Mouse (Mus musculus): ENCODE data around the gene Tsen2. TPM values are rescaled to one million over a fixed set of nuclear protein-coding genes. Genes with fewer than 3 reads are reported as not detected.

Tsen2 gene
- total RNA-seq (2015) (12.9 and 15.2 TPM in 2 replicates), total RNA-seq (2017) (12.3 and 25.9 TPM in 2 replicates)

DNA sequence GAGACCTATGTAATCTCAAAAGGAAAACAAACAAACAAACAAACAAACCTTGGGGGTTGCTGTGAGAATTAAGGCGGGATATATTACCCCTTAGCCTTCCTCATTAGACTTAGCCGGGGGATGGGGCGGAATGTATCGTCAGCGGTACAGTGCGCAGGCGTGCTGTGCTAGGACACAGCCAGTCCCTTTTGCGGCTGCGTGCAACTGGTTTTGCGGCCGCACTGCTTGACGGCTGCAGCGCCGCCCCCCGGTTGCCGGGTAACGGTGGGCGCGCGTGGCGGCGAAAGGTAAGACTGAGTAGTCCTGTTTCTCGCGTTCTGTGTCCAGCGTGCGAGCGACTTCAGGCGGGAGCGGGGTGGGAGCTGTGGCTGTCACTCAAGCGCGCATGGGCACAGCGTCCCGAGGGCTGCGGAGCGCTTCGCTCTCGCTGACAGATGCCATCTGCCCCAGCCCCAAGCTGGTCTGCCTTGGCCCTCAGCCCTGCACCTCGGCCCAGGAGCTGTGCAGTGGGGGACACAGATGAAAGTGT is at the start of gene Tsen2:
TSS of gene Tsen2 (plus strand) at position 223 of the 529 bp plus-strand sequence.
- ATAC-seq (replicated peaks; ENCODE audit: poor library complexity) = peak; percentile 91

DNA sequence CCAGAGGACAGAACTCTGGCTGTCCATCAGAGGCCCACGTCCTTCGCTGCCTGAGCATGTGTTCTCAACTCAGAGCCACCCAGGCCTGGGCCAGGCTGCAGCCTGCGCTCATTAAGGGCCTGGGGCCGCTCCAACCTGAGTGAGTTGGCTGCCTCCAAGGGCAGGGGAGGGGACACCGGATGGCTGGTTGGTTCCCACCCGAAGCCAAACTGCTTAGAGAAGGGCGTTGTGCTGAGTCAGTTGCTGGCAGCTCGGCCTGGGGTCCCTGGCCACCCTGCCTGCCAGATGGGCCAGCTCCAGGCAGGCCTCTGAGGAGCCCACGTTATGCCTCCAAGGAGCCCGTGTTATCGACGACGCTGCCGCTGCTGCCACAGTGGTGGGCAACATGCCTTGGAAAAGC is 44.9 kb upstream of the Tsen2 start:
- ATAC-seq (replicated peaks; ENCODE audit: poor library complexity) = no peak

DNA sequence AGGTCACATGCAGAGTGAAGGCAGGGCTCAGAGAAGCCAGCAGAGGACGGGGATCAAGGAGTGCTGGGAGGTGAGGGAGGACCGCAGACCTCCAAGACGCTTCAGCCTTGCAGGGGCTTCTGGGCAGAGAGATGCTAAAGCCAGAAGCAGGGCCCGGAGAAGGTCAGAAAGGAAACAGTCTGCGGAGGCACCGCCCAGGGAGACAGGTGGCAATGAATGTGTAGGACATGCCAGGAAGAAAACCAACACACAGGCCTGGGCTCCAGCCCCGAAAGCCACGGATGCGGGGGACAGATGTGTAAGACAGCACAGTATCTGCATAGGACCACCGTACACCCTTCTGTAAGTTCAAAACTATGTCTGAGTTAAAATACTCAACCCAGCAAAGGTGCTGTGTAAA is 44.2 kb upstream of the Tsen2 start:
- no peak for ATAC-seq (replicated peaks; ENCODE audit: poor library complexity)

DNA sequence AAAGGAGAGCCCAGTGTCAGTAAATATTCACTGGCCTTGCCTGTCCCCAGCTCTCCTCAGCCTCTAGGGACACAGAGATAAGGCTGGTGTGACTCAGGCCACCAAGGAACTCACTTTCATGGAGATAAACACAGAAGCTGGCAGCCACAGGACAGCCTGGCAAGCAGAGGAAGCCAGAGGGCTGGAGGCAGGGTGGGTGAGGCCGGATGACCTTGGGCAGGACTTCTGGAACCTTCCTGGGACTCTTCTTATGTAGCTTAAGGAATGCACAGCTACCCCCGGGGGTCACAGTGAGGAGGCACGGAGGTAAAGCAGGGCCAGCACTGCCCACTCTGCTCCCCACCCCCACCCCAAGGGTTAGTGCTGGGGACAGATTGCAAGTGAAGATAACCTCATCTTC is 43.3 kb upstream of the Tsen2 start:
- peak; percentile 70 for ATAC-seq (replicated peaks; ENCODE audit: poor library complexity)

DNA sequence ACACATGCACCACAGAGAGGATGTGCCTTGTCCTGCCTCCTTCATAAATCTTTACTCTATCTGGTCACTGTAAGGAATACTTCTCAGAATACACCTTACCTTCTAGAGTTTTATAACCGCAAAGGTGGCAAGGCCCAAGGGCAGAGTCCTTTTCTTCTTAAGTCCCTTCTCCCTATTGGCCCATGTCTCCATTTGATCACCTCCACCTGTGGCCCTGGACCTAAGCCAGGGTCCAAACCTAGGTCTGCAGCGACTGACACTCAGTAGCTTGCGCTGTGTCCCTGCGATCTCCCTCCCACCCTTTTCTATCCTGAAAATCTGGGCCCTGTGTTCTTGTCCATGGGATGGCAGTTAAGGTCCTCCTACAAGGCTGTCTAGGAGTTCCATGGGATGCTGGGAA is 41.4 kb upstream of the Tsen2 start:
- ATAC-seq (replicated peaks; ENCODE audit: poor library complexity) = no peak

DNA sequence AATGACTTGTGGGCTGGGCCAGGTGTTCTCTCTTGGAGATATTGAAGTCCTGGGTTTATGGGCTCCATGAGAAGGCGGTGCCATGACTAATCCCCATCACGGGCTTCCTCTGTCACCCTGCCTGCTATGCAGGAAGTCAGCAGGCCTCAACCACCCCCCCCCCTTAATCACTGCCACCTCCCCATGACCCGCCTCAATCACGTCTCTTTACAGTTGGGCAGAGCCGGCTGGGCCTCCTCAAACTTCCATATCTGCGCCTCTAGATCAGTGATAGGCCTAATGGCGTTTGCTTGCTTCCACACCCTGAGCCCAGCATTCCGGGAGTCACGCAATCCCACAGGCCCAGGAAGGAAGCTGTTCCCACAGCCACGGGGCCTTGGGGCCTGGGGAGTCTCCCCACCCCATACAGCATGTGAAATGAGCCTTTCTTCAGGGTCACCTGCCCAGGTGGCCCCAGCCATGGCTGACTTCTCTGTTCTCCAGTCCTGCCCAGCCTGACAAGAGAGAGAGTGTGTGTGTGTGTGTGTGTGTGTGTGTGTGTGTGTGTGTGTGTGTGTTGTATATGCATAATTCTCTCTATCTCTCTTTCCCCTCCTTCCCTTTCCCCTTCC is 40.8 kb upstream of the Tsen2 start:
- no peak for ATAC-seq (replicated peaks; ENCODE audit: poor library complexity)

DNA sequence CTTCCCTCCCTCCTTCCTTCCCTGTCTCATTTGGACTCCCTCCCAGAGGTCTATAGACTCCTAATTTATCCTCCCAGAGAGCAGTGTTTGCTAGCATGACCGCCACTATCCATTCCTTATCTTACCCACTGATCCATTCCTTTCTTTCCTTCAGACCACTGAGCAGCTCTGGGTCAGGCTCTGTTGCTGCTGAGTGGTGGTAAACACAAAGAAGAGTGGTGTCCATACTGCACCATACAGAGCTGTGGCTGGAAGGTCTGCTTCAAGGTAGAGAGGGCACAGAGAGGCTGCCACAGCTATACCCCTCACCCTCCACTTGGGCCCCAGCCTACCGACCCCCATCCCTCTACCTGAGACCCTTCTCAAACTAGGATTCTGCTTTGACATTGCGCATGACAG is 40.3 kb upstream of the Tsen2 start:
- no peak for ATAC-seq (replicated peaks; ENCODE audit: poor library complexity)

DNA sequence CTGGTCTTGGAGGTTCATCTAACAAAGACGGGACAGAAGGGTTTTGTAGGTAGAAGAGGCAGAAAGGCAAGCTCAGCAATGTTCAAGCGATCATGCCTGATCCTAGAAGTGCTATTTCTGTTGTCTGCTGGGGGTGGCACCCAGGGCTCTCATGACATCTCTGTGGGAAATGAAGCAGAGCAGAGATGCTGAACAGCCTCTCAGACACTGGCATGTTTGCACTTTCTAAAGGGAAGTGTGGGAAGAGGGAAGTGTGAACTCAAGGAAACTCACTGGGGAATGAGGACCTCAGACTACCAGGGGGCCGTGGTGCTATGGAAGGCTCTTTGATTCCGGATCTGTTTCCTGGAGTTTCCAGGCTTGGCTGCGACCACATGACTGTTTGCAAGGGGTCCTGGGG is 39.5 kb upstream of the Tsen2 start:
- no peak for ATAC-seq (replicated peaks; ENCODE audit: poor library complexity)

DNA sequence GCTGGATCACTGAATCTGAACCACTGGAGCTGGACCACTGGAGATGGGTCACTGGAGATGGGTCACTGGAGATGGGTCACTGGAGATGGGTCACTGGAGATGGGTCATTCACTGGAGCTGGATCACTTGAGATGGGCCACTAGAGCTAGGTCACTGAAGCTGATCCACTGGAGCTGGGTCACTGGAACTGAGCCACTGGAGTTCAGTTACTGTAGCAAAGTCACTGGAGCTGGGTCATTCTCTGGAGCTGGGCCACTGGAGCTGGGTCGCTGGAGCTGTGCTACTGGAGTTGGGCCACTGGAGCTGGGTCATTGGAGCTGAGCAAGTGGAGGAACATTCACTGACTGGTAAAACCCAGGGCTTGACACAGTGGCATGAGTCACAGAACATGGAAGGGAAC is 38.0 kb upstream of the Tsen2 start:
- ATAC-seq (replicated peaks; ENCODE audit: poor library complexity) = no peak

DNA sequence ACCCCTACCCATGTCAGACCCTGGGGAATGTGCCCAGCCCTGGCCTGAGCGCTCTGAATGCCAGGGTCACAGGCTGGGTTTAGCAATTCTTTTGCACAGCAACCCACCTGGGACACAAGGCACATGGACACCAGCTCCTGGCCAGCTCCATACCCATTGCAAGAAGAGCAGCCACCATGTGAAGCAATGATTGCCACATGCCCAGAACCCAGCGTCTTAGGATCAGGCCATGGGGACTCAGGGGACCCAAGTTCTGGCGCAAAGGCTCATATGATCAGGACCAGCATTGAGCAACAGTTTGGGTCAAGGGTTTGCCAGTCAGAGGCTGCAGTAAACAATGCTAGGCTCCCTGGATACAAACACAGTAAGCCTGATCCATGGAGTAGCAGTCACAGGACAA is 33.0 kb upstream of the Tsen2 start:
- ATAC-seq (replicated peaks; ENCODE audit: poor library complexity) = peak; percentile 48

DNA sequence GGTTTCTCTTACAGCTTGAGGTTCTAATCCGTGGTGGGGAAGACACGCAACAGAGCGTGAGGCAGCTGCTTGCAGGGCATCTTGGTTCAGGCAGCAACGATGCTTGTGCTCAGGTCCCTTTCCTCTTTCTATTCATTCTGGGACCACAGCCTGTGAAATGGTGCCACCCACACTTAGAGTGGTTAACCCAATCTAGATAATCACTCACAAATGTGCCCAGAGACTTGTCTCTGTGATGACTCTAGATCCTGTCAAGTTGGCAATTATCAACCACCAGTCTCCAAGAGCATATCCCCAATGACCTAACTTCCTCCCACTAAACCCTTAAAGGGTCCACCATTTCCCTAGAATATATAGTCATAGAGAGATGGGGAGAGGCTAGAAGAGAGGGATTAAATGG is 31.3 kb upstream of the Tsen2 start:
- no peak for ATAC-seq (replicated peaks; ENCODE audit: poor library complexity)

DNA sequence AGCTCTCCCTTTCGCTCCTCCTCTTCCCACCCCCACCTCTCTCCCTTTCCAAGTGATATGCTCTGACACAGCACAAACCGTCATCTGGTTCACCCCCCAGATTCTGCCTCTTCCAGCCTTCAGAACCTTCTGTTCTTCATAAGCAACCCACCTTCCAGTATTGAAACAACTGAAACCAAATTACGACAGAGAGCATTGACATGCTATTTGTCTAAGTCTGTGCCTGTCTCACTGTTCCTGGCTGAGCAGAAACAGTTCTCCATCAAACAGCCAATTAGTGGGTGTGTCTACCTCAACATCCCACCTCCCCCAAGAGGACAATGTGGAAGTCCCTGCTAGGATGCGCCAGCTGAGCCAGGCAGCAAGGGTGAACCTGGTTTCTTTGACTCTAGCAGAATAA is 26.6 kb upstream of the Tsen2 start:
- peak; percentile 2; the same call in 1 of the 2 replicates for ATAC-seq (replicated peaks; ENCODE audit: poor library complexity)

DNA sequence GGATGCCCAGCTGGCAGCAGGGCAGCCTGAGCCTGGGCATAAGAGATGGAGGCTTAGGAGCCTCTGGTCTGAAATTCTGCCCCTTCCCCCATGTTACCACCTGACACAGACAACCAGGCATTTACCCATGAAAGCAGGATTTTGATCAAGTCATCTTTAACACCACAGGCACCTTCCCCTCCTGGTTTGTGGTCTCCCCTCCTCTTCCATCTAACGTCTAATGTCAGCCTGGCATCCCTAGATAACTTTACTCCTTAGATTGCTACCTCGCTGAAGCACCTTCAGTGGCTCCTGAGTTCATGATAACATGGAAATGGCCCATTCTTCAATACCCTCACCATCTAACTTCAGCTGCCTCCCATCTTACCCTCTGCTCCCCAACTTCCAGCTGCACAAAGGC is 26.1 kb upstream of the Tsen2 start:
- ATAC-seq (replicated peaks; ENCODE audit: poor library complexity) = peak; percentile 15

DNA sequence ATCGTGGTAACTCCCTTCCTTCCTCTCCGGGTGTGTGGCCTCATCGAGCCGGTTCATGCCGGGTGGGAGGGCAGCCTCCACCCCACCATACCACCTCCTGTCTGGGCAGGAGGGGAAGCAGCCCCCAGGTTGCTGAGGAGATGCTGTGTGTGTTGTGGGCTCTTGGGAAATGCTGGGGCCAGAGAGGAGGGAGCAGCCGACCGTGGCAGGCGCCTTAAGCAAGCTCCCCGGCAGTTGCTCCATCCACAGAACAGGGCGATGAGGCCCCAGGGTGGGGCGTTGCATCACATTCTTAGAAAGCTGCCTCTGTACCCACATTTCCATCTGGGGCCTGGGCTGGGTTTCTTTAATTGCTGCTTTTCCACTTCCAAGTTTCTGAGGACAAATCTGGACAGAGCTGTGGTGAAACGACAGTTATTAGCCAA is 25.2 kb upstream of the Tsen2 start:
- peak; percentile 79 for ATAC-seq (replicated peaks; ENCODE audit: poor library complexity)

DNA sequence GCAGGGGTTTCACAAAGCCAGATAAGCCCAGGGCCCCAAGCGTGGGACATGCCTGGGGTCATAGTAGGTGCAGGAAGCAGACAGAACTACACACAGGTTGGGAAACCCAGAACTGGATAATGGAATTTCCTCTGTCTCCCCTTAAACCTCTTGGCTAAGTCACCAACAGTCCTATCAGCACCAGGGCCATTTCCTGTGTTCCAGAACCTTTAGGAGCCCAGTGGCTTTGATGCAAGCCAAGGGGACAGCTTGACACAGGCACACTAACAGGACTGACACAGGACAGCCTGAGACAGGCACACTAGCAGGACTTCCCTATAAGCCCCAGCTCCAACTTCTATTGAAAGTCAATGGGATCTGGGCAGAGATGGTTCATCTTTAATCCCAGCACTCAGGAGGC is 22.5 kb upstream of the Tsen2 start:
- ATAC-seq (replicated peaks; ENCODE audit: poor library complexity) = no peak

DNA sequence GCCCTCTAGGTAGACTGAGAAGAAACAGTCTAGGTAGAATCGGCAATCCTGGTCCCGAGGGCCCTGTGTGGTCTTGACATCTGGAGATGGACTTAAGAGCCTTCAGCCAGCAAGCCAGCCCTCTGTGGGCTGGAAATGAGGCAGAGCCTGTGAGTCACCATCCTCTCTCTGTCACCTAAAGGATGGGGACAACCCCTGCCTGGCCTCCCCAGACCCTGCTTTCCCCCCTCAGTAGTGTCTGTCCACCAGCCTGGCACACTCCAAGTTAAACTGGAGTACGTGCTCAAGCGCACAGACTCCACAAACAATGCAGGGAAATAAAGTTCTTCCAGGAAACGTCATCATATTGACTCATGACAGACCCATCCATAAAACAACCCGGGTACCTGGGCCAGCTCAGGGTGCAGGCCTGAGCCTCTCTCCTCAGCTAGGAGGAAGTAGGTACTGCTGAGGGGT is 21.7 kb upstream of the Tsen2 start:
- peak; percentile 5; the same call in 1 of the 2 replicates for ATAC-seq (replicated peaks; ENCODE audit: poor library complexity)

DNA sequence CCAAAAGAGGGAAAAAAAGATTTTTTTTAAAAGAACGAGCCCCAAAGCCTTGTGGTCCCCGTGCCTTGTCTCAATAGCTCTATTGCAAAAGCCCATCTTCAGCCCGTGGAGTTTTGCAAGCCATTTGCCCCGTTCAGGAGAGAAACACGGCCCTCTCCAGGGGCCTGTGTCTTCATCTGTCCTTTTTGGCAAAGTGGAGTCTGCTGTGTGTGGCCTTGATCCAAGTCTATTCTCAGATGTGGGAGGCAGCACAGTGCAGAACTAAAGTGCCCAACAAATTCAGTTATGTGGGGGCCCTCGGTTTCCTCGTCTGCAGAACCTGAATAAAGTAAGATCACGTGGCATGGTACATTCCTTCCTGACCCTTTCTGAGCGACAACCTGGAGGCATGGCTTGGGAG is 21.3 kb upstream of the Tsen2 start:
- ATAC-seq (replicated peaks; ENCODE audit: poor library complexity) = peak; percentile 10

DNA sequence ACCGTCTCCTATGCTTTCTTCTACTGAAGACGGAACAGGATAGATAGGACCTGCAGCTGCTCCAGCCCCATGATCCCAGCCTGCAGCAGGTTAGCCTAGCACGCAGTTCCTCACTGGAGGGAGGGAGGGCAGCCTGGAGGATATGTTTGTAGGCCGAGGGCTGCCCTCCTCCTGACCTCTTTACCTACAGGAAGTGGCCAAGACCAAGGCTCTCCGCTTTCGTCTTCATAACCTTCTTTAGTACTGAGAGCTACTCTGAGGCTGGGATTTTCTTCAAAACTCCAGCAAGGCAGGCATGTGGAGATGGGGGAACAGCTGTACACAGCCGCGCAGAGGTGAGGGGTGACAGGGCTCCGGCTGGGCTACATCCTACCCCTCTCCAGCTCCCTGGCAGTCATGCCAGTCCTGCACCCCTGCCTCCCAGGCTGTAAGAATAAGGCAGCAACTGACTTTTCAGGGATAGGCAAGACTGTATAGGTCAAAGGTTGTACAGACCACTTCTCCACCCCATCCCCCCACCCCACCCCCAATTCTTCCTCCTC is 19.9 kb upstream of the Tsen2 start:
- ATAC-seq (replicated peaks; ENCODE audit: poor library complexity) = no peak

DNA sequence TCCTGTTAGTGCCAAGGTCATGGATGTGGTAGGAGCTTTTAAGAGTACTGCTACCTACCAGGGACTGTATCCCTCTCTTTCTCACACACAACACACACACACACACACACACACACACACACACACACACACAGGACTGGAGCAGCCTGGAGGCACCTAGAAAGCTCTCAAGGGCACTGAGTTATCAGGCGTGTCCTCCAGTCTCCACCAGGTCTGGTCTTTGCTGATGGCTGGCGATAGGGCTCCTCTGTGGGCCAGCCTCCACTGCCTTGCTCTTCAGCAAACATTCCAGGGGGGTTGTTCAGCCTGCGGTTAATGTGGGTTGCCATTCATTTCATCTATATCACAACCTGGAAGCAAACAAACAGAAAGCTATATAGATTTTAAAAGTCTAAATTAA is 17.0 kb upstream of the Tsen2 start:
- ATAC-seq (replicated peaks; ENCODE audit: poor library complexity) = peak; percentile 79

DNA sequence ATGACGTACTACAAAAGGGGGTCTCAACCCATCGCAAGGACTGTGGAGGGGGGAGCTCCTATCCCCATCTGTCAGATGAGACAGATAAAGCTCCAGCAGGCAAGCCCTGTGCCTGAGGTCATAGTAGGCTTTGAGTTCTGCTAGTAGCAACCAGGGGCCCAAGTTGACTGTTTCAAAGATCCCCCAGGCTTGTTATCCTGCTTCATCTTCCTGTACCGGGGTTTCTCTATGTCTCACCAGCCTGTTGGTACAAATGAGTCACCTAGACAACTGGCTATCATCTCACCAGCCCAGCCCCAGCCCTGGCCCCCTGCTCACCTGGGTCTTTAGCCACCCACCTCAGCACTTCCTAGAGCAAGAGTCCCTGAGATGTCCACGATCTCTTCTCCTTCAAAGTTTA is 16.1 kb upstream of the Tsen2 start:
- no peak for ATAC-seq (replicated peaks; ENCODE audit: poor library complexity)

DNA sequence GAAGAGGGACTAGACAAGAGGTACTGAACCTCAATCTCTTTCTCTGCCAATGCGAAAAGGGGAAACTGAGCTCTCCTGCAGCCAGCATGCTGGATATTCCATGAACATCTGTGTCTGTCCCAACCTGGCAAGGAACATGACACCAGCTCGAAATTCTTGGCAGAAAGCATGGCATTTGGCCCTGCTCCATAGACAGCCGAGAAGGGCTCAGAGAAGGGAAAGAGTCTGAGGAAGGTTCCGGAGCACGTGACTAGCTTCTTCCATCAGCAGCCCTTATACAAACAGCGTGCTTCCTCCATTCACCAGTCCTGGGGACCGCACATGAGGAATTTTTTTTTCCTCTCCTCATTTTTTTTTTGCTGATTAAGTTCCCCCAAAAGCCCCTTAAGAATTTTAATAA is 9.8 kb upstream of the Tsen2 start:
- no peak for ATAC-seq (replicated peaks; ENCODE audit: poor library complexity)

DNA sequence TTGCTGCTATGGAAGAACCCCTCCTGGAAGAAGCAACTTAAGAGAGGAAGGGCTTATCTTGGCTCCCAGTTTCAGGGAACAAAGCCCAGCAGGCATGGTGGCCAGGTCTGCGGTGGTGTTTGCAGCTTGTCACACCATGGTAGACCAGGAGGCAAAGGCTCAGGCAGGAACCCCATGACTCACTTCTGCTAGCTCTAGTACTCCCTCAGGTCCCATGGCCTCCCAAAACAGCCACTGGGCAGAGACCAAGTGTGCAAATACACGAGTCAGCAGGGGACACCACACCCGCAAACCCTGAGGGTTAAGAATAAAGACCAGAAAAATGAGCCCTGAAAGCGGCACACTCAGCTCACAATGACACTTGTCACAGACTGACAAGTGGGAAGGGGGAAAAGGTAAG is 8.3 kb upstream of the Tsen2 start:
- no peak for ATAC-seq (replicated peaks; ENCODE audit: poor library complexity)

Measured in megakaryocyte progenitor cell, adult 5-6 weeks (primary cell).